Mouse (Mus musculus) kidney, adult 2 months (tissue): ENCODE data around the gene Ryr3.

Experiments
- CTCF ChIP-seq: fragments of 200-500 bp; conservative IDR thresholded peaks from 2 replicates; pipeline ENCODE4 v1.5.1; 2011; ENCODE audit warnings: low read depth, mild to moderate bottlenecking, control low read depth, low read length, moderate library complexity, mixed read lengths; ENCODE audit not compliant: insufficient read depth, insufficient read length
- POLR2A ChIP-seq: fragments of 200-500 bp; IDR thresholded peaks from one replicate; pipeline ENCODE4 v1.6.1; 2011; ENCODE audit warnings: low read depth, low read length, control low read depth

DNA sequence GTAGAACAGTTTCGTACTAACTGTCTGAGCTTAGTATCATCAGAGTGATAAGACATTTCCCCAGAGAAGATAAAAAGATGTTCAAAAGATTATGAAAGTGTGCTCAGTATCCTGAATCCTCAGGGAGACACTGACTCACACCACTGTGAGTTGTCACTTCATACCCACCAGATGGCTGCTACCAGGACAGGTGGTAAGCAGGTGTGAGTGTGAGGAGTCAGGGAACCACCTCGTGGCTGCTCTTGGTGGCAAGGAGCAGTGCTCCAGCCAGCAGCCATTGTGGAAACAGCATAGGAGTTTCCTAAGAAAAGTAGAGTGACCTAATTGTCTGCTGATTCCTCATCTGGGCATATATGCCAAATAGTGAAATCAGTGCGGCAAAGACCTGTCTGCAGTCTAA lies 610.4 kb downstream of the Ryr3 start:
- no peak for TF ChIP-seq CTCF
- no peak for TF ChIP-seq POLR2A
